Mouse (Mus musculus) olfactory bulb, adult 2 months (tissue): ENCODE data around the gene Otud4. TPM values are rescaled to one million over a fixed set of nuclear protein-coding genes. Genes with fewer than 3 reads are reported as not detected.
"Not testable (repeated sequence)": the region's sequence is repeated elsewhere in the genome, so short reads cannot be mapped to it uniquely, and the experiment has no call there.

ENCODE experiments used
- H3K27ac ChIP-seq: fragments of 200-500 bp; 2 replicates; pipeline ENCODE4 v1.5.1; 2012; ENCODE audit warnings: low read depth, low read length; ENCODE audit not compliant: insufficient read depth
- H3K4me1 ChIP-seq: fragments of 200-500 bp; 2 replicates; pipeline ENCODE4 v1.6.1; 2012; ENCODE audit warnings: low read length; ENCODE audit not compliant: control insufficient read depth, insufficient read depth
- H3K4me3 ChIP-seq: fragments of 200-500 bp; 2 replicates; pipeline ENCODE4 v1.5.1; 2012; ENCODE audit warnings: mild to moderate bottlenecking, low read depth, low read length, moderate library complexity; ENCODE audit not compliant: insufficient read depth
- CTCF ChIP-seq: fragments of 200-500 bp; IDR thresholded peaks from 2 replicates; pipeline ENCODE4 v1.5.1; 2012; ENCODE audit warnings: low read depth, mild to moderate bottlenecking, low read length, moderate library complexity; ENCODE audit not compliant: insufficient read depth
- POLR2A ChIP-seq: fragments of 200-500 bp; IDR thresholded peaks from 2 replicates; pipeline ENCODE4 v1.6.1; 2012; ENCODE audit warnings: mild to moderate bottlenecking, low read depth, low read length, moderate library complexity; ENCODE audit not compliant: insufficient read depth
- WGBS: fragments of 180-500 bp; shearing (Covaris S2); methylation state at CpG from one replicate; pipeline ENCODE4 v1.1.7; 2018; 5-methylcytosine and 5-hydroxymethylcytosine counted together
- polyA plus RNA-seq: library from polyadenylated mRNA; stranded (reverse); fragments of >200 nt; gene quantifications from 2 replicates; pipeline ENCODE4 v1.2.4, GENCODE M21; 2012; ENCODE audit warnings: low replicate concordance; ENCODE audit not compliant: missing spikeins, insufficient read depth, insufficient read length

Gene Otud4
- polyA plus RNA-seq, 1 experiment, result not detected

DNA sequence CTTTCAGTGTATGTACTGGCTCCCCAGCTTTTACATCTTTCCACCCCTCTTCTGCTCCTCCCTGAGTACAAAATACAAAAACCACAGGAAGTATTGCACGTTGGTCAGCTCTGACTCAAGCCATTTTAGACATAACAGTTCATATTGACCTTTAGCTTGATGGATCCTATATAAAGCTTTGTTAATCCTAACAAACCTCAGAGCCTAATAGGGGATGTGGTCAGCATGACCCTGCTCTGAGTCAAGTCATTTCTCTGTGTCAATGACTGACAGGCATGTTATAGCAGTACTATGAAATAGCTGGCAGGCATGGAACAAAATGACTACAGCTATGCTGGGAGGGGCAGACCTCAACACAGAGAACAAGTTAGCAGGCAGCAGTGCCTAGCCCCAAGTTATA is 3.3 kb upstream of the Otud4 start:
- Histone ChIP-seq H3K4me3 (no peak overlapping the region), H3K4me1 (no peaks in the 10 kb centered on the region), H3K27ac (no peak overlapping the region)
- WGBS, result 72% methylated on average over 1 of the region's 1 CpGs
- TF ChIP-seq CTCF (no peak), POLR2A (no peak)

DNA sequence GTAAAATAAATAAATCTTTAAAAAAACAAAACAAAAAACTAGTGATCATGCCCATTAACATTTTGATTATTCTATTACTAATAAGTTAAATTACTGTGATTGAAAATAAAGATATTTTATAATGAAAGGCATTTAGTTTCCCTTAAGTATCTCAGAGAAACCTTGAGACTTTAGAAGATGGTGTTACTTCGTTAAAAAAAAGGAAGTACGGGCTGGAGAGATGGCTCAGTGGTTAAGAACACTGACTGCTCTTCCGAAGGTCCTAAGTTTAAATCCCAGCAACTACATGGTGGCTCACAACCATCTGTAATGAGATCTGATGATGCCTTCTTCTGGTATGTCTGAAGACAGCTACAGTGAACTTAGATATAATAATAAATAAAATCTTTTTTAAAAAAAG is 2.2 kb upstream of the Otud4 start:
- Histone ChIP-seq H3K4me1 (no peaks in the 10 kb centered on the region), H3K27ac (no peak overlapping the region), H3K4me3 (no peak overlapping the region)
- 87% methylated on average over 3 of the region's 3 CpGs for WGBS
- TF ChIP-seq CTCF (no peak), POLR2A (no peak)

DNA sequence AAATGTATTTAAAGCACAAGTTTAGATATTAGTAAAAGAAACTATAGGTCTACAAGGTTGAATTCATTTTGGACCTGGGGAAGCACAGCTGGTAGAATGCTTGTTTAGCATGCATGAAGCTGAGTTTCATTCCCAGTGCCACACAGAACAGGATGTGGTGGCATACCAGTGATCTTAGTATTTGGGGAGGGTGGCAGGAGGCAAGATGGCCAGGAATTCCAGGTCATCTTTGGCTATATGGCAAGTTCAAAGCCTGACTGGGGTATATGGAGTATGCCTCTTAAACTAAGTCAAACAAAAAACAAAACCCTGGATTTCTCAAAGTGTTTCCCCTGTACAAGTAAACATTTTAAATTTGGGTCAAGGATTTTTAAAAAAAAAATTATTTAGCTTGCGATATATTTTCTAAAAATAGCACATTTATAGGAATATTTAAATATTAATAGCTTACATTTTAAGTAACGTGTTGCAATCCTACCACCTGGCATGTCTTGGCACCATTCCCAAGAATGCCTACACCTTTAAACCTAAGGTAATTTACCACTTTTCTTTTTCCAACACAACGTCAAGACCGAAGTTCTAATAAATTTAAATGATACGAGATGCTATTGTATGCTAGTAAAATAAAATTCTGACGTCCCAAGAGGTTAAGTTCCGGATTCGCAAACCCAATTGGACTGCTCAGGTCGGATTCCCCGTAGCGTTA is 1.3 kb upstream of the Otud4 start:
- Histone ChIP-seq H3K4me1 (peaks cover under 1% of the 10 kb centered on the region; the same call in 1 of the 2 replicates), H3K27ac (no peak overlapping the region), H3K4me3 (no peak overlapping the region; the same call in 1 of the 2 replicates)
- WGBS, result 3% methylated on average over 11 of the region's 11 CpGs
- TF ChIP-seq CTCF (no peak), POLR2A (no peak)

DNA sequence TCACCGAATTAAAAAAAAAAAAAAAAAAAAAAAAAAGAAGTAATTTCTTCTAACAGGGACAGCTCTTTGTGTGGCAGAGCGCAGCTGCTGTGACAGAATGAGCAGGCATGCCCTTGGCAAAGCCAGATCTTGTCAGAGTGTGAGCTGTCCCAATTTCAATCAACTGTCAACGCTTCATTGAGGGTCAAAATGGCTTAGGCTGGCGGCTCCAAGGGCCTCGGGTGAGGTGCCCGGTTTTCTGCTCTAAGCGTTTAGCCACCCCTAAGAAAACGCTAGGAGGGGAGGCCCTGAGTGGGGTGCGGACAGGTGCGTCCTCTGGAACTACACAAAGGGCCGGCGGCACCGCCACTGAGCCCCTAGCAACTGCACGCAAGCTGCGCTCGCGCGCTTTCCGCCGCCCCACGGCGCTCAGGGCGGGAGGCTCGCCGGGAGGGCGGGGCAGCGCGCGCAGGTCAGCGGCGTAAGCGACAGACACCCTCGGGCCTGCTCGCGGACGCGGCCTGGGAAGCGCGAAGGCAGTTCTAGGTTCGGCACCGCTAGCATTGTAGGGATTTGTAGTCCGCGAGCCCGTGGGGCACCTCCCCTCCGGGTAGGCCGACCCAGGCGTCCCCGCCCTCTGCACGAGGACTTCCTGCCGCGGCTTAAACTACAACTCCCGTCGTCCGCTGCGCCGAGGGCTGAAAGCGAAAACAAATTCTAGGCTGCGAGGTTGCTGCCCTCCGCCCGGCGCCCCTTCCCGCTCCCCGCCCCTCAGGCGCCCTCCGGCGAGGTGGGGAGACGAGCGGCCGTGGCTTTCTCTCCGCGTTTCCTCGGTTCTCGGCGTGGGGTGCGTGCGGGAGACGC is 490 bp upstream of the Otud4 start:
- H3K27ac ChIP-seq, result peak overlapping the region; percentile 37
- WGBS, result under 1% methylated on average over 77 of the region's 77 CpGs
- peak overlapping the region; percentile 95 for H3K4me3 ChIP-seq
- TF ChIP-seq CTCF (no peak), POLR2A (peak; percentile 94)
- peaks cover 3% of the 10 kb centered on the region; the same call in 1 of the 2 replicates for H3K4me1 ChIP-seq

DNA sequence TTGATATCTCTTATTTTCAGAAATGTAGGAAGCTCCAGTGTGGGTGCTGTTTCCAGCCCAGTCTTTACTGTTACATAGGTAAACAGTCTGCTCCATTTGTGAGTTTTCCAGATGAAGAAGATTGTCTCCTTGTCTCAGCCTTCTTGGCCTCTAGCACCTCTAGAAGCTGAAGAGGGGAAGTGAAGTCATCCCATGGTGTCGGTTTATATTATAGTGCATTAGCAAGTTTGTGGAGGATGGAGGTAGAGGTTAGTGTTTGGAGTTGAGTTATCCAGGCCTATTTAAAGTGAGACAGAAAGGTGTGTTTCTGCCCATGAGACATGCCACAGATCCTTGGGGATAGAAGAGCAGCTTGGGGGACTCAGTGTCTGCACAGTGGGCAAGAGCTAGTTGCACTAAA is 1.7 kb downstream of the Otud4 start:
- 34% methylated on average over 1 of the region's 1 CpGs for WGBS
- Histone ChIP-seq H3K4me3 (no peak overlapping the region), H3K27ac (no peak overlapping the region), H3K4me1 (peaks cover 3% of the 10 kb centered on the region; the same call in 1 of the 2 replicates)
- TF ChIP-seq CTCF (no peak), POLR2A (no peak)

DNA sequence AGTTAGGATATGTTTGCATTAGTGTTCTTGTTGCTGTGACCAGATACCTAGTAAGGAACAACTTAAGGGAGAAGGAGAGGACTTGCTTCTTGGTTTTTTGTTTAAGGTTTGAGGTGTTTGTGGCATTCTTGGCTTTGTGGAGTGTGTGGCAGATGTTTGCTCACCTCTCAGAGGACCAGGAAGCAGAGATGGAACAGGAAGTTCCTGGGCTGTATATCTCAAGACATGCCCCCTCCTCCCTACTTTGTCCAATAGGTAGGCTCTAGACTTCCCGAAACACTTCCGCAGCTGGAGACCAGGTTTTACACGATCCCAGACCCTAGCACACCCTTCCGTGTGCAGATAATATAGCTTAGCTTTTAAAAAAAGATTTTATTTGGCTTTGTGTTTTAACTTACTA is 10.2 kb downstream of the Otud4 start:
- 96% methylated on average over 4 of the region's 4 CpGs for WGBS
- H3K4me1 ChIP-seq, result no peaks in the 10 kb centered on the region
- H3K4me3 ChIP-seq, result no peak overlapping the region
- TF ChIP-seq POLR2A (no peak), CTCF (no peak)
- no peak overlapping the region for H3K27ac ChIP-seq

DNA sequence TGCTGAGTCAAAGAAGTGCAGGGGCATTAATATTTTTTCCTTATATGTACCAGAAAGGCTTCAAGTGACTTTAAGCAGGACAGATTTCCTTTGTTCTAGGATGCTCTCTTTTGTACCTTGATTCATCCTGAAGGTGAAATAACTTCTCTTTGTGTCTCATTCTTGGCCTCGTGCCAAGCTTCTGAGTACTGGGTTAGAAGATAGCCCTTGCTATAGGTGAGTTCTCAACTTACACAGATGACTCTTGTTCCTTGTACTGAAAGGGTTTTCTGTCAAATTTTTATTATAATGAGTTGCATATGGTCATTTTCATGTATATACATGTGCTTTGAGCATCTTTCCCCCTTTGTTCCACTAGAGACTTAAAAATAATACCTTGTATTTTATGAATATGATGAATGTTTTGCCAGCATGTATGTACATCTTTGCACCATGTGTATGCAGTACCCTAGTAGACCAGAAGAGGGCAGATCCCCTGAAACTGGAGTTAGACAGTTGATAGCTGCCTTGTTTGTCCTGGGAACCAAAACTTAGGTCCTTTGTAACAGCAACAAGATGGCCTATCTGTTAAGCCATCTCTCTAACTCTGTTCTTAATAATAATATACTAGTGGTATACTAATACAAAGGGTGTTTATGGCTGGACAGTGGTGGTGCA is 10.9 kb downstream of the Otud4 start:
- Histone ChIP-seq H3K4me1 (no peaks in the 10 kb centered on the region), H3K27ac (no peak overlapping the region), H3K4me3 (no peak overlapping the region)
- WGBS, result 72% methylated on average over 1 of the region's 1 CpGs
- TF ChIP-seq POLR2A (no peak), CTCF (no peak)

DNA sequence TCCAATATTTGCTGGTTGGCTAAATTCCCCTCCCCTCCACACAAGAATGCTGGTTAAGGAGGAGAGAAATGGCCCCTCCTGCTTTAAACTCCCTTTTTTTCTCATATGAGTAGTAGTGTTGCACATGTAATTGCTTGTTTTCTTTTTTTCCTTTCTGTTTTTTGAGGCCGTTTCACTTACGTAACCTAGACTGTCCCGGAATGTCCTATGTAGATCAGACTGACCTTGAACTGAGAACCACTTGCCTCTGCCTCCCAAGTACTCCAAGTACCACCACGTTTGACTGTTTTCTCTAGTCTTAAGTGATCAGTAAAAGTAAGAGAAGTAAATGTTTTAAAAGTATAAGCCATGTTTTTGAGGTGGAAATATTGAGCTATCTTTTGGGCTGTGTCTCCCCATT is 14.3 kb downstream of the Otud4 start:
- TF ChIP-seq POLR2A (no peak), CTCF (no peak)
- H3K27ac ChIP-seq, result no peak overlapping the region
- 91% methylated on average over 4 of the region's 4 CpGs for WGBS
- no peak overlapping the region for H3K4me3 ChIP-seq
- H3K4me1 ChIP-seq, result no peaks in the 10 kb centered on the region

DNA sequence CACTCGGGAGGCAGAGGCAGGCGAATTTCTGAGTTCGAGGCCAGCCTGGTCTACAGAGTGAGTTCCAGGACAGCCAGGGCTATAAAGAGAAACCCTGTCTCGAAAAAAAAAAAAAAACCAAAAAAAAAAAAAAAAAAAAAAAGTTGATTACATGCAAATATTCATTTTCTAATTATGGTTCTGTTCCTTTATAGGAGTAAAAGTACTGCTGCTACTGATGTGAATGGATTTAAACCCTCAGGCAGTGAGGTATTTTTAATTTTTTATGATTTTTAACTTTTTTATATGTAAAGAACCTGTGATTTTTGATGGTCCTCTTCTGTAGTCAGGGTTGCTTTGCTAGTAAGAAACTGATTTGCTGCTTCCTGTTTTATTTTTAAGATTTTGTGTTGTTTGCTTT is 19.3 kb downstream of the Otud4 start:
- H3K4me1 ChIP-seq, H3K4me3 ChIP-seq, H3K27ac ChIP-seq: not testable (repeated sequence)
- WGBS, result 89% methylated on average over 4 of the region's 4 CpGs
